Mouse (Mus musculus) skeletal muscle tissue, adult 2 months (tissue): Measurements from ENCODE around the gene Sec11a.

ENCODE experiments used
- DNase-seq: peaks from one replicate; pipeline ENCODE4 v3.0.0-alpha.2; 2012; ENCODE audit warnings: low read depth, low spot score

Sec11a gene

DNA sequence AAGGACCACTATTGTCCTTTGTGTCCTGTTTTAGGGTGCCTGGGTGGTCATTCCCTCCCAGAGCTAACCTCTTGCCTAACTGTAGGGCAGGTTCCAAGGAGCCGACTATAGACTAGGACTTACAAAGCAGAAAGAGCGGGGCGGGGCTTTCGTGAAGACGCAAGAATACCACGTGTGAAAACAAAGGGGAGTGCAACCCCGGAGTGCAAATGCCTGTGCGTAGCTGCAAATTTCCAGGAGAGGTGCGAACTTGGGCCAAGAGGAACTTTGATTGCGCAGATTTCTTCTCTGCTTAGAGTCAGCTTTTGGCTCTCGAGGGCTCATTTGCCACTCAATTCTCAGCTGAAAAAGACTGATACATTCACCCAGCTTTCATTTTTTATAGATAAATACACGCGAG lies 87.4 kb downstream of the Sec11a start:
- peak; percentile 24 for DNase-seq

DNA sequence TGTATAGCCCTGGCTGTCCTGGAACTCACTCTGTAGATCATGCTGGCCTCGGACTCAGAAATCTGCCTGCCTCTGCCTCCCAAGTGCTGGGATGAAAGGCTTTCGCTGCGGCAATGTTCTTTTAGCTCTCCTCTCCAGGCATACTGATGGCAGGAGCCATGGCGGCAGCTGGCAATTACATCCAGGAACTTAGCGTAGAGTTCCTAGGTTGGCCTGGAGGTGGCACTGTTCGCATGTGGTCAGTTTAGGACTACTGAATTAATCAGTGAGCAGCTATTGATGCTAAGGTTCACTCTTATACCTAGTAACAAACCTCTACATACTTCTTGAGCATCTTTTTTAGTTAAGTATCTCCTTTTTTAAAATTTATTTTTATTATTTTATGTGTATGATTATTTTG lies 90.4 kb downstream of the Sec11a start:
- DNase-seq, result peak; percentile 49

DNA sequence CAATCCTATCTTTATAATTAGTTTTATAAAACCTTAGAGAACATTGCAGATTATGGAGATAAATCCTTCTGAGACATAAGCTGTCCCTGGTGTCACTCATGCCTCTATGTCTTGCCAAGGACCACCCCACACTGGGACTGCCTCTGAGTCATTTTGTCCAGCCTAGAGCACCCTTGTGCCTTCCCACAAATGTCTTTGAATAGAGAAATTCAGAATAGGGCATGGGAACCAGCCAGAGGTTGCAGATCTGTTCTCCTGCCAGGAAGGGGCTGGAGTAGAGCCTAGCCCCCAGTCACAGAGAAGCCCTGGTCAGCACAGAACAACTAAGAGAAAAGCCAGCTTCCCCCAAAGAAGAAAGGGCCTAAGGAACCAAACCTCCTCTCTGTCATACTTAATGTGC lies 92.3 kb downstream of the Sec11a start:
- DNase-seq, result no peak
